Mouse (Mus musculus) heart, embryonic 10.5 days (tissue): ENCODE data around the gene Cd47. TPM values are rescaled to one million over a fixed set of nuclear protein-coding genes. Genes with fewer than 3 reads are reported as not detected.

Experiments used
- DNase-seq: peaks from one replicate; pipeline ENCODE4 v3.0.0-alpha.2; 2017; ENCODE audit warnings: low spot score
- H3K27ac ChIP-seq: fragments of 300-500 bp; sonication (generic); 2 replicates; pipeline ENCODE4 v1.5.1; 2016; ENCODE audit warnings: mild to moderate bottlenecking
- H3K27me3 ChIP-seq: fragments of 300-500 bp; sonication (generic); 2 replicates; pipeline ENCODE4 v1.6.1; 2016; ENCODE audit warnings: mild to moderate bottlenecking; ENCODE audit not compliant: poor library complexity, insufficient read depth, severe bottlenecking
- H3K36me3 ChIP-seq: fragments of 300-500 bp; sonication (generic); 2 replicates; pipeline ENCODE4 v1.6.1; 2016; ENCODE audit warnings: mild to moderate bottlenecking, moderate library complexity
- H3K4me1 ChIP-seq: fragments of 300-500 bp; sonication (generic); 2 replicates; pipeline ENCODE4 v1.6.1; 2016; ENCODE audit warnings: mild to moderate bottlenecking
- H3K4me3 ChIP-seq: fragments of 300-500 bp; sonication (generic); 2 replicates; pipeline ENCODE4 v1.5.1; 2016; ENCODE audit warnings: mild to moderate bottlenecking, moderate library complexity
- H3K9me3 ChIP-seq: fragments of 300-500 bp; sonication (generic); 2 replicates; pipeline ENCODE4 v1.6.1; 2016; ENCODE audit warnings: mild to moderate bottlenecking, moderate library complexity
- WGBS: fragments of 180-500 bp; shearing (Covaris S2); methylation state at CpG from one replicate; pipeline ENCODE4 v1.1.7; 2016; 5-methylcytosine and 5-hydroxymethylcytosine counted together
- polyA plus RNA-seq: library from polyadenylated mRNA; unstranded; fragments of >200 nt; fragmentation: Nextera tagmentation; extraction: Ambion mirVana; gene quantifications from 2 replicates; pipeline ENCODE4 v1.2.1, GENCODE M21; 2016

The Cd47 gene
- polyA plus RNA-seq, 1 experiment from 2014 or later: 50.3 TPM

- no peak for DNase-seq
- Histone ChIP-seq H3K4me3 (no peak overlapping the region), H3K4me1 (no peaks in the 10 kb centered on the region), H3K9me3 (no peaks in the 10 kb centered on the region), H3K27ac (no peak overlapping the region), H3K36me3 (no peaks in the 10 kb centered on the region), H3K27me3 (no peaks in the 10 kb centered on the region)
- 83% methylated on average over 5 of the region's 5 CpGs for WGBS
Observed at GRCm38 (mm10) chr16:49958900-49959436, 158.6 kb downstream of the Cd47 start.

DNA sequence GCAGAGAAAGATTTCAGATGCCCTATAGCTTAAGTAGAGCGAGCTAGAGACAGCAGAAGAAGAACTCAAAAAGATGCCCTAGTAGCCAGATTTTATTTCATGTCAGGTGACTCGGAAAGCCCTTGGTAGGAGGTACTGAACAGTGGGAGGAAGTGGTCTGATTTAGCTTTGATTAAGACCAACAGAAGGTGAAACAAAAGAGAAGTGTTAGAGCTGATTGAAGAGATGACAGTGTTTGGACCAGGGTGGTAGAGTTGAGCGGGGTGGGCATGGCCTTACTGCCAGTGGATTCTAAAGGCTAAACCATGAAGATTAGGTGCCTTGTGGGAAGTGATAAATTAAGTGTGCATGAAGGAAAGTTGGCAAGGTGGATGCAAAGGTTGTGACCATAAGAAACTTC is 162.0 kb downstream of the Cd47 start:
- WGBS: 77% methylated on average over 3 of the region's 3 CpGs
- H3K4me3 ChIP-seq: no peak overlapping the region

GRCm38 (mm10) chr16:49964321-49964986 is 164.1 kb downstream of the Cd47 start:
- no peak for DNase-seq
- 57% methylated on average over 7 of the region's 7 CpGs for WGBS
- no peak overlapping the region for H3K4me3 ChIP-seq
- no peak overlapping the region; the same call in 1 of the 2 replicates for H3K27ac ChIP-seq
- no peaks in the 10 kb centered on the region for H3K9me3 ChIP-seq
- no peaks in the 10 kb centered on the region for H3K36me3 ChIP-seq
- H3K4me1 ChIP-seq: peaks cover 13% of the 10 kb centered on the region
- H3K27me3 ChIP-seq: no peaks in the 10 kb centered on the region

More for the DNA sequence above, 162.0 kb downstream of the Cd47 start:
- peaks cover 13% of the 10 kb centered on the region for H3K4me1 ChIP-seq
- no peaks in the 10 kb centered on the region for H3K27me3 ChIP-seq
- no peaks in the 10 kb centered on the region for H3K9me3 ChIP-seq
- H3K27ac ChIP-seq: no peak overlapping the region
- no peaks in the 10 kb centered on the region for H3K36me3 ChIP-seq
- DNase-seq: no peak

Other genes with a start within 250 kb of the Cd47 start
- gene Ift57, start 101.3 kb upstream of the Cd47 start, polyA plus RNA-seq: 18.9 and 21.6 TPM in 2 replicates